Mouse (Mus musculus): ENCODE data around the gene Shroom3.

The Shroom3 gene

GRCm38 (mm10) chr5:92698837-92699529, 15.7 kb downstream of the Shroom3 start:
- DNase-seq: no peak

GRCm38 (mm10) chr5:92701750-92702149, 18.5 kb downstream of the Shroom3 start:
- no peak for DNase-seq

DNA sequence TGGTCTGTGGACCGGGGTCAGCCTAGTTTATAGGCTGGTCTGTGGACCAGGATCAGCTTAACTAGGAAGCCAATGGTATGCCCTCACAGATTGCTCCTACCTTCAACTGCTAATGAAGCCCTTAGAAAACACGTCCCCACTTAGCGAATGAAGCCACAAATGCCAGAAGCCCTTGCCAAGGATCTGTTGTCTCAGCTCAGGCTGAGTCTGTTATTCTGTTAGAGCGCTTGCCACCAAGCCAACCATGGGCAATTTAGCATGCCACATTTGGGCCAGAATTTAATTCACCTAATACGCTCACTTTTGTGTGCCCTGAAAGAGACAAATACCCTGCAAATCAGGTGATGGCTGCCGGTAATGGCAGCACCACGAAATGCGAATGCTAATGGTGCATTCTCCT, 20.4 kb downstream of the Shroom3 start:
- DNase-seq: no peak

- DNase-seq: no peak
Measured at GRCm38 (mm10) chr5:92707921-92708491, 24.8 kb downstream of the Shroom3 start.

GRCm38 (mm10) chr5:92710779-92711178, 27.5 kb downstream of the Shroom3 start:
- no peak for DNase-seq

GRCm38 (mm10) chr5:92711666-92712290, 28.5 kb downstream of the Shroom3 start:
- no peak for DNase-seq

DNA sequence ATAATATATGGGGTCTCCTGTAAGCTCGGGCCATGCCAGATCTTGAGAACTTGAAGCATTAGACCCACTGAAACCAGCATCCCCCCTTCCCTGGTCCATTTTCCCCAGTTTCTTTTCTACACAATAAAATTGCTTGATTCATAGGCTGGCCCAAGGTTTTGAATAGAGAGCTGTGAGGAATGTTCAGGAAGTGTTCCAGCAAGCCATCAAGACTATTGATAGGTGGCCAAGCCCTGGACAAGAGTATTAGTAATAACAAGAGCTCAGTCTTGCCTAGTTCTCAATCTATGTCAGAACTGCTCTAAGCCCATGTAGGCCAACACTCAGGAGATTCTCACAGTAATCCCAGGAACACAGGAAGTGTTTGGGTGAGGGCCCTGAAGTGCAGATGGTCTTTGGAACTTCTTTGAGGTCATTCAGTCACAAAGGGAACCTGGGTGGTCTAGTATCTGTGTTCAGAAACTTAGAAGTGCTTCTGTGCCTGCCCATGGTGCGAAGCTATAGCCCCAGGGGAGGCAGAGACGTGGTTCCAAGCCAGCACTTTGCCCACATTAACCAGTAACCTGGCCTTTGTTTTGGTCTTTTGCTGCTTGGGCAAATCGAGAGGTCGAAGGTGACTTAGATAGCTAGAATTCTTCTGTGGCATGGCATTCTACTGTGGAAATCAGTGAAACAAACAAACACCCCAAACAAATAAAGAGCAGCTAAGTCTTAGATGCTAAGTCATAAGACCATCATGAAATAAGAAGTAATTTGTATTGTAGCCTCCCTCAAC, 29.6 kb downstream of the Shroom3 start:
- no peak for DNase-seq

- DNase-seq: no peak
Measured at GRCm38 (mm10) chr5:92714886-92715285, 31.7 kb downstream of the Shroom3 start.

GRCm38 (mm10) chr5:92715319-92715718, 32.1 kb downstream of the Shroom3 start:
- no peak for DNase-seq

GRCm38 (mm10) chr5:92715890-92716289, 32.7 kb downstream of the Shroom3 start:
- DNase-seq: no peak

DNA sequence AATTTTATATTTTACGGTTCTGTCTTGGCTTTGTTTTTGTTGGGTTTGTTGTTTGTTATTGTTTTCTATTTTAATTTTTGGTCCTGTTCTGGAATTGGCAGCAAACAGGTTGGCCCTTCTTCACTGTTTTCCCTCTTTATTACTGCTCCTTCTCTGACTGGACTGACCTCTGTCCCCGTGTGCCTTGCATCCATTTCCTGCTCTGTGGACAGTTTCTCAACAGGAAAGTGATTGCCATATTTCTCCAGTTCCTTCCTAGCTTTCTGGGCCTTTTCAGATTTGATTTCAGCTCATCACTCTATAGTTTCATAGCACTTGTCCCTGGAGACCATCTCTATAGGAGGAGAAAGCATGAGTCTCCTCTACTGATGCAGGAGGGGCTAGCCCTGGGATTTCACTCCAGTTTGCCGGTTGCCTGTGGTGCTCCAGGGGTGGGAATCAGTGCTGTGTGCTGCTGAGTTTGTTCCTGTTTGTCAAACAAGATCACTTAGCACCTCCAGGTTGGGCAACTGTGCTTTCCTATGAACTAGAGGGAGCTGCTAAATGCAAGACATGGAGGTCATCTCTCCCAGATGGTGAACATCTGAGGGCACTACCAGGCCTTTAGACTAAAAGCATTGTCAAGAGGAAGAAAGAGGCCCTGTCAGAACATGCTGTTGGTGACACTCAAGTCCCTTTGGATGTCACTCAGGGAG, 34.6 kb downstream of the Shroom3 start:
- DNase-seq: no peak

DNA sequence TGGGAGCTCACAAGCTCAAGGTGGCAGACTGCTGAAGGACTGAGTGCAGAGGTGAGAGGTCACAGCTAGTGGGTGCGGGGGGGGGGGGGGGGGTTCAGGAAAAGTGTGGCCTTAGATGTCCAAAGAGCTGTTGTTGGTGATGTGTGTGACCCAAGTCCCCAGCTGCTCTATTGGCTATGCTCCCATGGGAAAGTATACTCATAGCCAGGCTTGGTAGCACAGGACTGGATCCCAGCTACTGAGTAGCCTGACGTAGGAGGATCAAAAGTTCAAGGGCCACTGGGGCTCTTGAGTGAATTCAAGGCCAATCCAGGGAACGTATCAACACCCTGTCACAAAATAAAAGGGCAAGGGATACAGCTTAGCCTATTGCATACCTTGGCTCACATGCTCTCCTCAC, 35.6 kb downstream of the Shroom3 start:
- DNase-seq: no peak

GRCm38 (mm10) chr5:92721610-92722009, 38.4 kb downstream of the Shroom3 start:
- DNase-seq: no peak

DNA sequence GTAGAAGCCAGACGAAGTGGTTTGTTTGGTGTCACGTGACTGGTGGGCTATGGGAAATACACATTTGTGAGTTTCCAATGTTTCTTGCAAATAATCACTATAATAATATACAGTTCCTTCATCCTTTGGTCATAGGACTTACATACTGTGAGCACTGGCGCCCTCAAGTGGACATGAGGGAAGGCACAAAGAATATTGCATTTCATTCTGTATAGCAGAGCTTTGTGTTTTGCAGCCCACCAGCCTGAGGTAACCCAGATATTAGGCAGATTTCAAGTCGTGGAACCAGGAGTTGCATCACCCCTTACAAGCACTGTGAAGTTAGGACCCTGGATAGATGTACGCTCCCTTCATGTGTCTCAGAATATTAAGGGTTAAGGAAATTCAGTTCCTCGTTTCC, 42.7 kb downstream of the Shroom3 start:
- DNase-seq: peak; percentile 80

DNA sequence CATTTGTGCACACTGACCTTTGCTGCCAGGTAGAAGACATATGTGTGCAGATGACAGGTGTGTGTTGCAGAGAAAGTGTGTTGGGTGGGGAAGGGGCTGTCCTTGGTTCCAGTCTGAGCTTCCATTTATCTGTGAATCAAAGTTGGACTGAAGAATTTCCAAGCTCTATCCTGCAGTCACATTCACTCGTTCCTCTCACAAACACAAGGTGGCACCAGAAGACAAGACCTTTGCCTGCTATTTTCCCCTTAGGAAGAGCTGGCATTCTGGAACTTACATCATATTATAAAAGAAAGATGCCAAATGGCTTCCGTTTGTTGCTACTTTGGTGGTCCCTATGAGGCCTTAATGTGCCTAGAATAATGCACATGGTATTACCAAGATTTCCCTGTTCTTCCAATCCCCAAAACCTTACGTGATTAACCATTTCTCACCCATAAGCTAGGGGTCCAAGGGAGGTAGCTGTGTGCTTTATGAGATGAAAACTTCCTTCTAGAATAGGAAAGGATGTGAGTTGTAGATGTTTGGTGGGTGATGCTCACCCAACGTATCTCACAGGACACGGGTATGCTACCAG, 45.1 kb downstream of the Shroom3 start:
- DNase-seq: peak; percentile 34

DNA sequence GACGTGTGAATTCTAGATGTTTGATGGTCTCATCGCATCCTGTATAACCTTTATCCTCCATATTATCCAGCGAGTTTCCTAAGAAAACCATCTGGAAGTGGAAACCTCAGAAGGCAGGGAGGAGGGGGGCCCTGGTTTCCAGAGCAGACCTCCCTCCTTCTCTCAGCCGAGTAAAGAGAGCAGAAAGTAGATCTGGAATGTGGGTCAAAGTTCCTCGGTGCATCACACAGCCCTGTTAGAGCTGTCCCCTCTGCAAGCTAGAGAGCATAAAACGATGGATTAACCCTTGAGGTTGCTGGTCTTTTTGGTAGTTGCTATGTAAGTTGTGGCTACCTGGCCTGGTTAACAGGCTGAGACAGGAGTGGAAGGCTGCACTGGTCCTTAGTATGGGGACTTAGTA, 46.0 kb downstream of the Shroom3 start:
- DNase-seq: no peak

GRCm38 (mm10) chr5:92741802-92742201, 58.6 kb downstream of the Shroom3 start:
- DNase-seq: no peak

DNA sequence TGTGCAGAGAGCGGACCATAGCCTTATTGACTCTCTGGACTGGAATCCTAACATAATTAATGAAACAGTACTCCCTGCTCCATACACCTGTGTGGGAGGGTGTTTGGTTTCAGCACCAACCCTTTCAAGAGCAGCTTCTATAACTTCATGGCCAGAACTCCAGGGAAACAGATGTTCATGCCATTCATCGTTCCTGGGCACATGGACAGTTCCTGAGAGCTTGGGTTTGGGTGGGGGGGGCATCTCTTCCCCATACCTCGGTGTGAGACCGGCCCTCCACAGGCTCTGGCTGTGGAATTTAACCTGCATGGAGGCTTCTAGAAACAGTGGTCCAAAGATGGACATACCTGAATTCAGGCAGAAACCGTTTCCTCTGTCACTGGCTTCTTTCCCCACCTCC, 59.5 kb downstream of the Shroom3 start:
- no peak for DNase-seq

GRCm38 (mm10) chr5:92745390-92746253, 62.4 kb downstream of the Shroom3 start:
- DNase-seq: no peak

DNA sequence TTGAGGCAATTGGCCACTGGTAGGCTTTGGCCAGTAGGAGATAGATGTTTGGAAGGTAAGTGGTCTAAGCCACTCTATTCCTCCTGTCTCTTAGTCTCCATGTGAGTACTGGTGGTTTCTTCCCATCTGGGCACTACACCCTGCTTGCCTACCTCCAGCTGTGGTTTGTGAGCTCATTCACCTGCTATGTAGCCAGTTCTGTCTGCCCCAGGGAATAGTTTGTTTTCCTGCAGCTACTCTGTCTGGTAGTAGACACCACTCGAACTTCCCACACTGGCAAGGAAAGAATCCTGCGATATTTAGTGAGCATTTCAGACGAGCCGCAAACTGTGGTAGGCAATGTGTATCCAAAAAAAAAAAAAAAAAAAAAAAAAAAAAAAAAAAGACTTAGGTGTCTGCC, 68.3 kb downstream of the Shroom3 start:
- DNase-seq: no peak

GRCm38 (mm10) chr5:92755241-92755775, 72.1 kb downstream of the Shroom3 start:
- no peak for DNase-seq
